Mouse (Mus musculus) heart, embryonic 11.5 days (tissue): ENCODE data around the gene Ppan. TPM values are rescaled to one million over a fixed set of nuclear protein-coding genes. Genes with fewer than 3 reads are reported as not detected.

Source experiments
- ATAC-seq: fragments of 200-750 bp; cut with Nextera tagmentation; replicated peaks from 2 replicates; pipeline ENCODE4 v1.8.0; 2017; ENCODE audit warnings: moderate library complexity; ENCODE audit not compliant: insufficient number of reproducible peaks, low FRiP score, low TSS enrichment
- H3K27ac ChIP-seq: fragments of 300-500 bp; sonication (generic); 2 replicates; pipeline ENCODE4 v1.5.1; 2014; ENCODE audit warnings: mild to moderate bottlenecking, low read depth, low read length
- H3K27me3 ChIP-seq: fragments of 300-500 bp; sonication (generic); 2 replicates; pipeline ENCODE4 v1.6.1; 2014; ENCODE audit warnings: mild to moderate bottlenecking, low read length, mixed read lengths; ENCODE audit not compliant: control insufficient read depth, insufficient read depth
- H3K36me3 ChIP-seq: fragments of 300-500 bp; sonication (generic); 2 replicates; pipeline ENCODE4 v1.6.1; 2014; ENCODE audit warnings: mild to moderate bottlenecking, low read length, moderate library complexity, mixed read lengths; ENCODE audit not compliant: control insufficient read depth, insufficient read depth
- H3K4me1 ChIP-seq: fragments of 300-500 bp; sonication (generic); 2 replicates; pipeline ENCODE4 v1.6.1; 2014; ENCODE audit warnings: low read length; ENCODE audit not compliant: control insufficient read depth, insufficient read depth
- H3K4me2 ChIP-seq: fragments of 300-500 bp; sonication (generic); 2 replicates; pipeline ENCODE4 v1.6.1; 2014; ENCODE audit warnings: mild to moderate bottlenecking, moderate library complexity
- H3K4me3 ChIP-seq: fragments of 300-500 bp; sonication (generic); 2 replicates; pipeline ENCODE4 v1.5.1; 2014; ENCODE audit warnings: low read depth, low read length
- H3K9ac ChIP-seq: fragments of 300-500 bp; sonication (generic); 2 replicates; pipeline ENCODE4 v1.6.1; 2014; ENCODE audit warnings: mild to moderate bottlenecking, low read depth, low read length, moderate library complexity
- H3K9me3 ChIP-seq: fragments of 300-500 bp; sonication (generic); replicated peaks from 2 replicates; pipeline ENCODE4 v1.6.1; 2016; ENCODE audit warnings: low read length; ENCODE audit not compliant: control insufficient read depth
- WGBS: fragments of 180-500 bp; shearing (Covaris S2); extraction: QIAGEN DNeasy Blood & Tissue Kit; methylation state at CpG from one replicate; pipeline ENCODE4 v1.1.7; 2014; ENCODE audit not compliant: insufficient replicate concordance; 5-methylcytosine and 5-hydroxymethylcytosine counted together
- polyA plus RNA-seq: library from polyadenylated mRNA; unstranded; fragments of >200 nt; fragmentation: Nextera tagmentation; extraction: Ambion mirVana; gene quantifications from 2 replicates; pipeline ENCODE4 v1.2.1, GENCODE M21; 2014

Gene Ppan
- polyA plus RNA-seq, 1 experiment from 2014 or later = 46.2 TPM

DNA sequence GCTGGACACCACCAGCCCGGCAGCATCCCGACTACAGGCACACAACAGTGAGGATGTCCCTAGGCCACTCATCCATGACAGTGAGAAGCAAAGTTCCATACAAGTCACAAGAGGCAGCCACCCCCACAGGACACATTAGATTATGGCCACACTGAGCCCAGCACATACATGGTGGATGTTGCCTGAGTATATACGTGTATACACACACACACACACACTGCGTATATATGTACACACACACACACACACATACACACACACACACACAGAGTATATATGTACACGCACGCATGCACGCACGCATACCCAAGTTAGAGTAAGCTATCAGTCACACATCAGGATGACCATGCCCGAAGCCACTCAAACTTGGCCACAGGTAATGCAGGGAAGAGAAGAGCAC is 7.4 kb downstream of the Ppan start:
- H3K4me2 ChIP-seq = no peak overlapping the region
- no peak for ATAC-seq
- H3K36me3 ChIP-seq = peaks cover 63% of the 10 kb centered on the region
- H3K27me3 ChIP-seq = no peaks in the 10 kb centered on the region
- peaks cover 12% of the 10 kb centered on the region for H3K4me1 ChIP-seq
- no peak overlapping the region for H3K4me3 ChIP-seq
- H3K9ac ChIP-seq = no peak overlapping the region
- H3K27ac ChIP-seq = no peak overlapping the region
- WGBS = 93% methylated on average over 9 of the region's 9 CpGs
- no peaks in the 10 kb centered on the region for H3K9me3 ChIP-seq

DNA sequence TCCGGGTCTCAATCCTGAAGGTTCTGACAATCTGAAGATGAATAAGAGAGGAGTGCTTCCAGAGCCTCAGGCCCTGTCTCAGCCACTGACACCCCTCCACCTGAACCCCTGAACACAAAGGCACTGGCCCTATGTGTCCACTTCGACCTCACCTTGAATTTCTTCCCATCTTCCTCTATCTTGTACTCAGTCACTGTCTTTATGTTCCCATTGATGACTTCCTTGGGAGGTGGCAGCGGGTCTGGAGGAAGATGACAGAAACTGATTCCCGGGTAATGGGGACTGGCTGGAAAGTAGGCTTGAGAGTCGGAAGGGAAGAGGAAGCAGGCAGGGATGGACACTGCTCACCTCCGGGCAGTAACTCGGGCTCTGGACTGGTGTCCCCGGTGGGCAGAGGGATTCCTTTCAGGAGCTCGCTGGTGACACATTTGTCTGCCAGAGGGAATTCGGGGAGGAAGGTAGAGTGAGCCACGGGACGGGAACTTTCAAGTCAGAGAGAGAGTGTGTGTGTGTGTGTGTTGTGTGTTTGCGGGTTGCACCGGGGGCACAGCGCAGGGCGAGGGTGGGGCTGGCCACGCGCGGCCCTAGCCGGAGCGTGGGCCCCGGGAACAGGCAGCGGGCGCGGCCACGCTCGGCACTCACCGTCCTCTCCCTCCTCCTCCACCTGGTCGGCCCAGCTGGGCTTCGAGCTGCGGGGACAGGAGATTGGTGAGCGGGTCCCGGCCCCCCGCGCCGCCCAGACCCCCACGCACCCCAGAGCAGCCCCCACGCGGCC is 9.9 kb downstream of the Ppan start:
- Histone ChIP-seq H3K36me3 (peaks cover 39% of the 10 kb centered on the region), H3K27me3 (no peaks in the 10 kb centered on the region), H3K4me1 (peaks cover 18% of the 10 kb centered on the region), H3K27ac (peak overlapping the region; percentile 57; the same call in 1 of the 2 replicates), H3K9ac (peak overlapping the region; percentile 98), H3K4me2 (peak overlapping the region; percentile 97), H3K4me3 (peak overlapping the region; percentile 98), H3K9me3 (no peaks in the 10 kb centered on the region)
- WGBS = 4% methylated on average over 39 of the region's 39 CpGs
- ATAC-seq = peak; percentile 56; the same call in 1 of the 2 replicates

DNA sequence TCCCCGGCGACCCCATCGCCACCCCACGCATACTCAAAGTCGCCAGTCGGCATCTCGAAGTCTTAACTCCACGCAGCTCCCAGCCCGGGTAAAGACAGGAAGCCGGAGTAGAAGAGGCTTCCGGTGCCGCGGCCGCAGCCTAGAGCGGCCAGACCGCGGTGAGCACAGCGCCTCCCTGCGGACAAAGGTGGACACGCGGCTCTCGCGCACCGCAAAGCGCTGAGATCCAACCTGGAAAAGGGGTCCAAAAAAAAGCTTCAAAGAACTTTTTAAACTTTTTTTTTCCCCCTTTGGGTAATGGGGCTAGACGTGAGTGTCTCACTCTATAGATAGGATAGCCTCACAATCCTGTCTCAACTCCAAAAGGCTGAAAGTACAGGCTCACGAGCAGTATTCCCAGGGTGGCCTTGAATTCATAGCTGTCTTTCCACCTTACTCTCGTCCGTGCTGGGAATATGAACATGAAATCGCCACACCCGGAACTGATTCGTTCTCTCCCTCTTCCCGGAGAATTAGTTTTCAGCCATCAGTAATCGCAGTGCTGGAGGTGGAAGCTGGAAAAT is 10.6 kb downstream of the Ppan start, which contains the start of gene Eif3g:
Eif3g (minus strand) TSS at position 113 of the 563 bp plus-strand sequence.
- H3K36me3 ChIP-seq = peaks cover 34% of the 10 kb centered on the region
- WGBS = 5% methylated on average over 34 of the region's 34 CpGs
- peak within 1 kb of the TSS; percentile 97 for H3K4me2 ChIP-seq
- ATAC-seq = peak; percentile 76
- peak within 1 kb of the TSS; percentile 98 for H3K4me3 ChIP-seq
- peak within 1 kb of the TSS; percentile 57; the same call in 1 of the 2 replicates for H3K27ac ChIP-seq
- H3K9me3 ChIP-seq = no peaks in the 10 kb centered on the region
- no peaks in the 10 kb centered on the region for H3K27me3 ChIP-seq
- H3K9ac ChIP-seq = peak within 1 kb of the TSS; percentile 98
- peaks cover 18% of the 10 kb centered on the region for H3K4me1 ChIP-seq

DNA sequence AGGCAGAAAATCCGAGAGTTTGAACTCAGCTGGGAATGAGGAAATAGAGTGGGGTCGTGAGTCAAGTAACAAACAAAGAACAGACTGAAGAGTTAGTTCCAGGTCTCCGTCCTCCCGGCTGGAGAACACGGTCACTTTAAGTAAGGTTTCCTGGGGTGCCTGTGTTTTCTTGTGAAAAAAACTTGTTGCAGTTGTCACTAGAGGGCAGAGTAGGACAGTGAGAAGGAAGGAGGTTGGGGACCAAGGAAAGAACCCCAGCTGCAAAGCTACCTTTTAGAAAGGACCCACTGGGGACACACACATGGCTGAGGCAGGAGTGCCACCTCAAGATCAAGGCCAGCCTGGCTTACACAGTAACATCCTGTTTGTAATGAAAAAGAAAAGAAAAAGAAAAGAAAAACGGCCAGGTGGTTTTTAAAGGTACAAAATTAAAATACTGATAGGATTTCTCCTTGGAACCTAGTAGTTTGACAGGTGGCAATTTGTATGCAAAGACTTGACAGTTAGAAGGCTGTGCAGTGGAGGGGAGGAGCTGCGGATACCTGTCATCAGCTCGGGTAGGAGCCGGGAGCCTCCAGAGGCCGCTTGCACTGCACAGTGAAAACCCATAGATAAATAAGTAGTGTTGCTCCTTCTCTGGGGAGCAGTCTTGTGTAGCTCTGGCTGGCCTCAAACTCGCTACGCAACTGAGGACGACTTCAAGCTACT is 13.6 kb downstream of the Ppan start:
- H3K4me1 ChIP-seq = peaks cover 18% of the 10 kb centered on the region
- H3K4me3 ChIP-seq = no peak overlapping the region
- peak overlapping the region; percentile 42 for H3K27ac ChIP-seq
- 5% methylated on average over 13 of the region's 13 CpGs for WGBS
- no peak for ATAC-seq
- no peaks in the 10 kb centered on the region for H3K9me3 ChIP-seq
- peak overlapping the region; percentile 49 for H3K4me2 ChIP-seq
- peak overlapping the region; percentile 31; the same call in 1 of the 2 replicates for H3K9ac ChIP-seq
- no peaks in the 10 kb centered on the region for H3K27me3 ChIP-seq
- H3K36me3 ChIP-seq = peaks cover 18% of the 10 kb centered on the region

DNA sequence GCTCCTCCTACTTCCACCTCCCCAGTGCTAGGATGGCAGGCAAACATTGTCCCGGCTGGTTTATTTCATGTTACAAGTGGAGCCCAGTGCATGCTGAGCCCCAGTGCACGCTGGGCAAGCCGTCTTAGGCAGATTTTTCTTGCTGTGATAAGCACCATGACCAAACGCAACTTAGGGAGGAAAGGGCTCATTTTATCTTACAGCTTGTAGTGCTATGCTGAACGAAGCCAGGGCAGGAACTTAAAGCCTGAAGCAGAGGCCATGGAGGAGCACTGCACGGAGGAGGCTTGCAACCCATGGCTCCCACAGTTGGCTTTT is 14.2 kb downstream of the Ppan start:
- Histone ChIP-seq H3K9me3 (no peaks in the 10 kb centered on the region), H3K36me3 (peaks cover 13% of the 10 kb centered on the region), H3K27me3 (no peaks in the 10 kb centered on the region), H3K9ac (peak overlapping the region; percentile 31; the same call in 1 of the 2 replicates), H3K27ac (peak overlapping the region; percentile 42), H3K4me1 (peaks cover 13% of the 10 kb centered on the region), H3K4me3 (no peak overlapping the region), H3K4me2 (peak overlapping the region; percentile 49)
- 12% methylated on average over 6 of the region's 6 CpGs for WGBS
- peak; percentile 40; the same call in 1 of the 2 replicates for ATAC-seq

DNA sequence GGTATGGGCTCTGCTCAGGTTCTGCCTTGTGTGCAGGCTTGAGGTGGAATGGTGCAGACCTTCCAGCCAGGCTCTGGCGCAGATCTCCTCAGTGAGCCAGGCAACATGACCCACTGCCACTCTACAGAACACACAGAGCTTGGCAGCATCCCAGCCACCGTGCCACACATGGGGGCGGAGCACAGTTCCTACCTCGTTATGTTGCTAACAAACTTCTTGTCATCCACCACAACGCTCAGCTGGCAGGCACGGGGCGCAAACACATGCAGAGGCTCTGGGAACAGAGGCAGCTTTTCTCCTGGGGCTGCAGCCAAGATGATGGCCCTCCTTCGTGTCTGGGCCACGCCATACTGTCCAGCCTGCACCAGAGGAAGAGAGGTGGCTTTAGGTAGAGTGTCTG is 22.0 kb downstream of the Ppan start:
- Histone ChIP-seq H3K4me1 (no peaks in the 10 kb centered on the region), H3K27ac (no peak overlapping the region), H3K4me2 (no peak overlapping the region), H3K4me3 (no peak overlapping the region), H3K9me3 (no peaks in the 10 kb centered on the region), H3K36me3 (peaks cover 78% of the 10 kb centered on the region), H3K9ac (no peak overlapping the region), H3K27me3 (no peaks in the 10 kb centered on the region)
- 93% methylated on average over 9 of the region's 9 CpGs for WGBS
- ATAC-seq = no peak

DNA sequence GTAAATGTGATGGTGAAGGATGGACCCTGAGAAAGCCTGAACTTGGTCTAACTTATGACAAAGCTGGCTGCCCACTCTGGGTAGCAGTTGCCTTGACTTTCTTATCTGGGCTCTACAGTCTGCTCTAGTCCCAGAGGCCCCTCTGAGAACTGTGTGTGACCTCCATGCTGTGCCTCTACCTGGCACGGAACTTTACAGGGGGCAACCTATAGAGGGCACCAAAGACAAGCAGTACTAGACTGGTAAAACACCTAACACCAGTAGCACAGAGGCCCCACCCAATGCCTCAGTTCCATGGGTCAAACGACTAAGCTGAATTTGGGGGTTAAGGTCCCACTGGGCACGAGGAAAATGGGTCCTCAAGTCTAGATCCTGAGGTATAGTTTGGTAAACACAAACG is 28.2 kb downstream of the Ppan start:
- Histone ChIP-seq H3K36me3 (peaks cover 81% of the 10 kb centered on the region), H3K27me3 (no peaks in the 10 kb centered on the region), H3K9me3 (no peaks in the 10 kb centered on the region), H3K9ac (no peak overlapping the region), H3K4me2 (no peak overlapping the region), H3K4me3 (no peak overlapping the region), H3K27ac (no peak overlapping the region), H3K4me1 (no peaks in the 10 kb centered on the region)
- no peak for ATAC-seq
- WGBS = 80% methylated on average over 4 of the region's 4 CpGs

DNA sequence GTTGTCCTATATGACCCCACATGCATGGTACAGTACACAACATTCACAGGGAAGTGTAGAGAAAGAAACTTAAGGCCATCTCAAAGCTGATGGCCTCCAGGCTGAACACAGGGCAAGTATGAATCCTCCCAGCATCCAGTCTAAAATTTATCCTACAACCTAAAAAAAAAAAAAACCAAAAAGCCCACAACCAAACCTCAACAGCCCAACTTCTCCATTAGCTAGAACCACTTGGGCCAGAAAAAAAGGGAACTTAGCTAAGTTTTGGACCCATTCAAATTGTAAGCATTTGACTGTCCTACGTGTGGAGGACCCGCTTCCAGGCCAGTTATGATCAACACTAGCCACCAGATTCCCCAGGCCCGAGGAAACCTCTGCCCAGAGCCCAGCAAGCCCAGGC is 35.3 kb downstream of the Ppan start:
- Histone ChIP-seq H3K9ac (no peak overlapping the region), H3K4me2 (no peak overlapping the region), H3K9me3 (no peaks in the 10 kb centered on the region), H3K27ac (no peak overlapping the region), H3K4me1 (no peaks in the 10 kb centered on the region), H3K36me3 (peaks cover 81% of the 10 kb centered on the region), H3K4me3 (no peak overlapping the region), H3K27me3 (no peaks in the 10 kb centered on the region)
- WGBS = 93% methylated on average over 3 of the region's 3 CpGs
- ATAC-seq = no peak
